Mouse (Mus musculus): Measurements from ENCODE around the gene Por.

DNA sequence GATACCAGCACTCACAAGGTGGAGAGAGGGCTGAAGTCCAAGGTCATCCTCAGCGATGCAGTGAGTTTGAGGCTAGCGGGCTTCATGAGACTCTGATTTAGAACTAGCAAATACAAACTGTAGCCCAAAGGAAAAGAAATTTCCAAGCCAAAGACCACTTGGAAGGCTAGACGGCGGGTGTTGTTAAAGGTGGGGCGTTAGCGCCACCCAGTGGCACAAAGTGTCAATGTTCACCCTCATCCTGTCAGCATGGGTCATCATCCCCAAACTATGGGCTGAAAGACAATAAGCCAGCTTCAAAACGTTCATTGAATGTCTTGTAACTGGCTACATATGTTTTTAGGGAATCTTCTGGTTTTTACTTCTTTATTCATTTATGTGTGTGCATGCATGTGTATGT, 93.7 kb downstream of the Por start:
- peak; percentile 89 for TF ChIP-seq CTCF (IDR thresholded peaks at IDR 0.05)
- no peak for TF ChIP-seq EP300 (IDR thresholded peaks at IDR 0.05)
